Mouse (Mus musculus): ENCODE data around the gene Copg1.

The Copg1 gene

GRCm38 (mm10) chr6:87887594-87888233 lies at the start of gene Copg1:
TSS of gene Copg1 (plus strand) at chr6:87887814.
- DNase-seq (ENCODE audit: low spot score in 2 of 2) = peak; percentile 99 to 100

GRCm38 (mm10) chr6:87838551-87839197 lies 48.9 kb upstream of the Copg1 start, which contains the start of gene Isy1:
TSS of gene Isy1 (minus strand) at chr6:87838798.
- DNase-seq (ENCODE audit: low spot score in 2 of 2) = peak; percentile 91 to 95

- DNase-seq (ENCODE audit: low spot score in 2 of 2) = no peak
Observed at GRCm38 (mm10) chr6:87839797-87840341, 47.7 kb upstream of the Copg1 start.

GRCm38 (mm10) chr6:87841635-87842034 lies 46.0 kb upstream of the Copg1 start:
- no peak for DNase-seq (ENCODE audit: low spot score in 2 of 2)

GRCm38 (mm10) chr6:87842254-87842653 lies 45.4 kb upstream of the Copg1 start:
- DNase-seq (ENCODE audit: low spot score in 2 of 2) = no peak

GRCm38 (mm10) chr6:87845031-87845695 lies 42.5 kb upstream of the Copg1 start:
- no peak for DNase-seq (ENCODE audit: low spot score in 2 of 2)

GRCm38 (mm10) chr6:87846813-87847212 lies 40.8 kb upstream of the Copg1 start:
- DNase-seq (ENCODE audit: low spot score in 2 of 2) = no peak

GRCm38 (mm10) chr6:87849780-87850154 lies 37.8 kb upstream of the Copg1 start:
- DNase-seq (ENCODE audit: low spot score in 2 of 2) = no peak

- DNase-seq (ENCODE audit: low spot score in 2 of 2) = peak in 1 of 2 experiments; percentile 31
Observed at GRCm38 (mm10) chr6:87850155-87850899, 37.3 kb upstream of the Copg1 start.

DNA sequence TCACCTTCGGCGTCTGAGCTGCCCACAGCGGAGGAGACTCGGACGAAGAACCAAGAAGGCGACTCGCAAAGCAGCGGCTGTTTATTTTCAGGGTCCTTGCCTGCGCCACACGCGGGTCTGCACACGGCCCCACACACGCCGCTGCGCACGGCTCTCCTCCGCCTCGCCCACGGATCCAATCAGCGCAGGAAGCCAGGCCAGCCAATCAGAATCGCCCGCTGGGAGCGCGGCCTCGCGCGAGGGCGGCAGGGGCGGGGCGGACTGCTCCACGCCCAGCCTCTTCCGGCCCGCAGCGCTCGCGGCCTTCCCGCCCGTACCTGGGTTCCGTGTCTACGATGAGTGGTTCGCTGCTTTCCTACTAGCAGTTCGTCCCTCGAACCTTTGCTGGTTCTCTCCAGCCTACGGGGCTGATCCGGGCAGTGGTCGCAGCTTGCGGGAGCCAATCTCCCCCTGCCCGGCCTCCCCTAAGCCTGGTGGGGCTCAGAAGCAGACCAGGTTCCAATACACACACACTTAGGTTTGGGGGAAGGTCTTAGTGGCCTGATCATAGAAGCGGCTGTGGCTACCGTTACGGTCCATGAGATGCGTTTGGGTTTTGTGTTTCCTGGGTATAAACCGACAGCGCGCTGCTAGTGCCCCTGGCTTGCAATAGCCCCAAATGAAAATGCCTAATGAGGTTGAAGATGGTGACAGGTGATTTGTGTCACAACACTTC lies 36.6 kb upstream of the Copg1 start, which contains the start of gene Cnbp:
Gene Cnbp (minus strand): TSS at position 207 of the 715 bp plus-strand sequence.
- DNase-seq (ENCODE audit: low spot score in 2 of 2) = peak; percentile 90 to 94

DNA sequence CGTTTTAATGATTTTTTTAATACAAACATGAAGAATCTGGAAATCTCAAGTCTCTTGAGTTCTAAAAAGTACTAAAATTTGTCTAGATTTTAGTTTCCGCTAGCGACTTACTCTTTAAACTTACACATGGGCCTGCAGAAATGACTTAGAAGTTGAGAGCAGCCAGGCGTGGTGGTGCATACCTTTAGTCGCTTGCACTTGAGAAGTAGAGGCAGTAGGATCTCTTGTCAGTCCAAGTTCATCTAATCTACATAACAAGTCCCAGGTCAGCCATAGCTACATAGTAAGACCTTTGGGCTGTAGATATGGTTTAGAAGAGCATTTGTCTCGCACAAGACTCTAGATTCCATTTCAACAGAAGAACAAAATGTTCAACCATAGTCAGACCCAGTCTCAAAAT lies 35.7 kb upstream of the Copg1 start:
- no peak for DNase-seq (ENCODE audit: low spot score in 2 of 2)

DNA sequence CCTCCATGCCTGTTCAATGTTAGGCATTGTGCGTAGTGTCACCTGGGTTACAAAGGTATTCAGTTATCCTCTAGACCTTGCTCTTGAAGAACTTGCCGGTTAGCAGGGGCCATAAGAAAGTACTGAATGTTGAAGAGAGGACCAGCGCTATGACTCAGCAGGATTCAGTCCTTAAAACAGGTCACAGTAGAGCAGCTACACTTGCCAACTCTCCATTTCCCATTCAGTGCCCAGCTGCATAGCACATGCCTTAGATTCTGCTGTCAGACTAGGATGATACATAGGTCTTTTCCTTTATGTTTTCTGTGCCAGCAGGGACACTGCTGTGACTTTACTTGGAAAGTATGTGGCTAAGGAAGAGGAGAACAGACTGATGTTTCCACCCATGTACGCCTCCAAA lies 34.2 kb upstream of the Copg1 start:
- no peak for DNase-seq (ENCODE audit: low spot score in 2 of 2)

GRCm38 (mm10) chr6:87857071-87857470 lies 30.5 kb upstream of the Copg1 start:
- DNase-seq (ENCODE audit: low spot score in 2 of 2) = no peak

DNA sequence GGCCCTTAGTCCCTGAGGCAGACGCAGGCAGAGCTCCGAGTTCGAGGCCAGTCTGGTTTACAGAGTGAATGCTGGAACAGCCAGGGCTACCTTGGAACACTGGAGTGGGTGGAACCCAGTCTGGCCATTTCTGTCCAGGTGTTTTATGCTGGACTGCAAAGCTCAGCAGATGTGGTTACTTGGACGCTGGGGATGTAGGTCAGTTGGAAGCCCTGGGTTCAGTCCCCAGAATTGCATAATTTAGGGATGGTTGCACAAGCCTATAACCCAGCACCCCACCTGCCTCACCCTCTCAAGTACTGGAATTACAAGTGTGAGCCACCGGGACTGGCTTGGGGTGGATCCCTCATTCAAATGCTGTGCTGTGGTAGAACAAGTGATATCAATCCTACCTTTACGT lies 21.4 kb upstream of the Copg1 start:
- no peak for DNase-seq (ENCODE audit: low spot score in 2 of 2)

GRCm38 (mm10) chr6:87867256-87867655 lies 20.4 kb upstream of the Copg1 start:
- no peak for DNase-seq (ENCODE audit: low spot score in 2 of 2)

- DNase-seq (ENCODE audit: low spot score in 2 of 2) = no peak
Observed at GRCm38 (mm10) chr6:87868871-87869506, 18.6 kb upstream of the Copg1 start.

GRCm38 (mm10) chr6:87870440-87870839 lies 17.2 kb upstream of the Copg1 start:
- DNase-seq (ENCODE audit: low spot score in 2 of 2) = no peak

GRCm38 (mm10) chr6:87871240-87871639 lies 16.4 kb upstream of the Copg1 start:
- DNase-seq (ENCODE audit: low spot score in 2 of 2) = no peak

GRCm38 (mm10) chr6:87873104-87873503 lies 14.5 kb upstream of the Copg1 start:
- DNase-seq (ENCODE audit: low spot score in 2 of 2) = no peak

GRCm38 (mm10) chr6:87873963-87874362 lies 13.7 kb upstream of the Copg1 start:
- DNase-seq (ENCODE audit: low spot score in 2 of 2) = no peak

DNA sequence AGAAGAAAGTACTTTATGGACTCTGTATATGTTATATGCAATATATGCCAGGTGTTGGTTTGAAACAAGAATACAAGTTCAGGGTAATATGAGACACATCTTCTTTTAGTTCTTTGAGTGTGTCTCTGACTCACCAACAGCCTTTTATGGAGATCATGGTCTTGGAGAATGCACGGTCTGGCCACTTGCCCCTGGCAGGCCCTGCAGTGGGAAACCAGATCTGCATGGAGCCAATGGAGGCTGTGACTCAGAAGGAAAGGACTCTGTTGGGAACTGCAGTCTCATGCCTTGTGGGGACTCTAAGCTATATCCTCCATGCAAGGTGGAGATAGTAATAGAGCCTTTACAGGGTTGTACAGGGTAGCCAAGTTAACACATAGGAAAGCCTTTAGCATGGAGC lies 12.5 kb upstream of the Copg1 start:
- DNase-seq (ENCODE audit: low spot score in 2 of 2) = no peak
